Mouse (Mus musculus): ENCODE data around the gene Susd4. TPM values are rescaled to one million over a fixed set of nuclear protein-coding genes. Genes with fewer than 3 reads are reported as not detected.

Gene Susd4
- total and polyA plus RNA-seq, 3 experiments, result not detected

- in situ Hi-C loops (cut with MboI; ENCODE audit: low pct_ligation_motif_present, low pct_unique_long_range_greater_than_20kb, low sequenced_read_pairs), result no loop called here
These were observed 53.4 kb downstream of the Susd4 start for GRCm38 (mm10) chr1:182817106-182817505.

GRCm38 (mm10) chr1:182817624-182818023 lies 54.0 kb downstream of the Susd4 start:
- H3K27ac ChIP-seq (ENCODE audit: insufficient read depth, low read depth), result no peak overlapping the region
- no peaks in the 10 kb centered on the region for H3K79me2 ChIP-seq (replicated peaks; ENCODE audit: control insufficient read depth, extremely low read depth, insufficient read depth, poor library complexity, severe bottlenecking)
- no peak overlapping the region for H3K9ac ChIP-seq (ENCODE audit: insufficient read depth, low read depth)
- no peak overlapping the region for H3K4me3 ChIP-seq (replicated peaks in 1 of 3; ENCODE audit: low read depth in 2 of 3, low read length in 2 of 3, poor library complexity in 1 of 3)
- H3K4me1 ChIP-seq (ENCODE audit: control insufficient read depth in 1 of 2, insufficient read depth in 2 of 2), result no peaks in the 10 kb centered on the region
- TF ChIP-seq SMC3 (IDR thresholded peaks at IDR 0.05; ENCODE audit: low read depth, low read length), result no peak
- TF ChIP-seq PAX5 (IDR thresholded peaks at IDR 0.05; ENCODE audit: low read length), result no peak
- TF ChIP-seq E2F4 (IDR thresholded peaks at IDR 0.05; ENCODE audit: insufficient replicate concordance, low read depth, low read length), result no peak
- TF ChIP-seq JUN (IDR thresholded peaks at IDR 0.05; ENCODE audit: insufficient read depth, low read depth, low read length), result no peak
- TF ChIP-seq CHD1 (IDR thresholded peaks at IDR 0.05; ENCODE audit: low read depth, low read length), result no peak
- TF ChIP-seq RAD21 (IDR thresholded peaks at IDR 0.05; ENCODE audit: low read depth, low read length), result no peak
- no peak for TF ChIP-seq MEF2A (IDR thresholded peaks at IDR 0.05; ENCODE audit: borderline replicate concordance, low read depth, low read length)
- dilution Hi-C loops (cut with MboI; ENCODE audit: extremely low pct_ligation_motif_present, extremely low pct_unique_long_range_greater_than_20kb, low sequenced_read_pairs) (no loop called here), in situ Hi-C loops (cut with MboI; ENCODE audit: low pct_ligation_motif_present, low pct_unique_long_range_greater_than_20kb, low sequenced_read_pairs) (no loop called here)
- H3K4me2 ChIP-seq (ENCODE audit: insufficient read depth, low read depth, poor library complexity, severe bottlenecking), result no peak overlapping the region
- peaks cover under 1% of the 10 kb centered on the region for H3K9me3 ChIP-seq (replicated peaks; ENCODE audit: low read length)
- H3K36me3 ChIP-seq (replicated peaks in 1 of 2; ENCODE audit: control insufficient read depth in 1 of 2, insufficient read depth in 1 of 2, low read length in 1 of 2), result no peaks in the 10 kb centered on the region
- no peak for DNase-seq (ENCODE audit: extremely low read depth)
- H3K27me3 ChIP-seq (replicated peaks), result no peaks in the 10 kb centered on the region

More at GRCm38 (mm10) chr1:182817106-182817505, 53.4 kb downstream of the Susd4 start:
- dilution Hi-C loops (cut with MboI; ENCODE audit: extremely low pct_ligation_motif_present, extremely low pct_unique_long_range_greater_than_20kb, low sequenced_read_pairs), result no loop called here
- no peaks in the 10 kb centered on the region for H3K79me2 ChIP-seq (replicated peaks; ENCODE audit: control insufficient read depth, extremely low read depth, insufficient read depth, poor library complexity, severe bottlenecking)
- H3K27me3 ChIP-seq (replicated peaks), result no peaks in the 10 kb centered on the region
- no peak overlapping the region for H3K27ac ChIP-seq (ENCODE audit: insufficient read depth, low read depth)
- TF ChIP-seq NELFE (IDR thresholded peaks at IDR 0.05; ENCODE audit: low read depth, low read length), result no peak
- no peak for TF ChIP-seq EP300 (IDR thresholded peaks at IDR 0.05; ENCODE audit: low read length)
- TF ChIP-seq JUN (IDR thresholded peaks at IDR 0.05; ENCODE audit: insufficient read depth, low read depth, low read length), result no peak
- no peaks in the 10 kb centered on the region for H3K4me1 ChIP-seq (ENCODE audit: control insufficient read depth in 1 of 2, insufficient read depth in 2 of 2)
- no peak overlapping the region for H3K4me3 ChIP-seq (replicated peaks in 1 of 3; ENCODE audit: low read depth in 2 of 3, low read length in 2 of 3, poor library complexity in 1 of 3)
- no peak overlapping the region for H3K4me2 ChIP-seq (ENCODE audit: insufficient read depth, low read depth, poor library complexity, severe bottlenecking)
- peaks cover 4% of the 10 kb centered on the region for H3K9me3 ChIP-seq (replicated peaks; ENCODE audit: low read length)
- no peak overlapping the region for H3K9ac ChIP-seq (ENCODE audit: insufficient read depth, low read depth)
- H3K36me3 ChIP-seq (replicated peaks in 1 of 2; ENCODE audit: control insufficient read depth in 1 of 2, insufficient read depth in 1 of 2, low read length in 1 of 2), result no peaks in the 10 kb centered on the region
- no peak for DNase-seq (ENCODE audit: extremely low read depth)

GRCm38 (mm10) chr1:182818931-182819330 lies 55.3 kb downstream of the Susd4 start:
- dilution Hi-C loops (cut with MboI; ENCODE audit: extremely low pct_ligation_motif_present, extremely low pct_unique_long_range_greater_than_20kb, low sequenced_read_pairs), result no loop called here
- no peaks in the 10 kb centered on the region for H3K9me3 ChIP-seq (replicated peaks; ENCODE audit: low read length)
- in situ Hi-C loops (cut with MboI; ENCODE audit: low pct_ligation_motif_present, low pct_unique_long_range_greater_than_20kb, low sequenced_read_pairs), result no loop called here

More at GRCm38 (mm10) chr1:182818931-182819330, 55.3 kb downstream of the Susd4 start:
- H3K4me1 ChIP-seq (ENCODE audit: control insufficient read depth in 1 of 2, insufficient read depth in 2 of 2), result no peaks in the 10 kb centered on the region
- no peak overlapping the region for H3K4me3 ChIP-seq (replicated peaks in 1 of 3; ENCODE audit: low read depth in 2 of 3, low read length in 2 of 3, poor library complexity in 1 of 3)
- H3K4me2 ChIP-seq (ENCODE audit: insufficient read depth, low read depth, poor library complexity, severe bottlenecking), result no peak overlapping the region
- TF ChIP-seq NELFE (IDR thresholded peaks at IDR 0.05; ENCODE audit: low read depth, low read length) (no peak), ZMIZ1 (IDR thresholded peaks at IDR 0.05; ENCODE audit: low read depth, low read length) (no peak)
- no peak overlapping the region for H3K9ac ChIP-seq (ENCODE audit: insufficient read depth, low read depth)
- DNase-seq (ENCODE audit: extremely low read depth), result no peak
- no peaks in the 10 kb centered on the region for H3K36me3 ChIP-seq (replicated peaks in 1 of 2; ENCODE audit: control insufficient read depth in 1 of 2, insufficient read depth in 1 of 2, low read length in 1 of 2)
- H3K27me3 ChIP-seq (replicated peaks), result no peaks in the 10 kb centered on the region
- H3K27ac ChIP-seq (ENCODE audit: insufficient read depth, low read depth), result no peak overlapping the region
- no peaks in the 10 kb centered on the region for H3K79me2 ChIP-seq (replicated peaks; ENCODE audit: control insufficient read depth, extremely low read depth, insufficient read depth, poor library complexity, severe bottlenecking)

All from CH12.LX (cell line).